Mouse (Mus musculus) C2C12 (cell line): ENCODE data around the gene Ifi35.

ENCODE experiments used
- CEBPB ChIP-seq: IDR thresholded peaks from one replicate; pipeline ENCODE4 v1.6.1; 2011; ENCODE audit warnings: low read depth, mild to moderate bottlenecking, control low read depth, moderate library complexity
- CTCF ChIP-seq: IDR thresholded peaks from one replicate; pipeline ENCODE4 v1.5.1; 2011; ENCODE audit not compliant: control insufficient read depth, insufficient read depth, insufficient read length
- FOSL1 ChIP-seq: IDR thresholded peaks from one replicate; pipeline ENCODE4 v1.8.0; 2011; ENCODE audit warnings: mild to moderate bottlenecking, low read length; ENCODE audit not compliant: poor library complexity, insufficient read depth, severe bottlenecking
- MAX ChIP-seq: IDR thresholded peaks from one replicate; pipeline ENCODE4 v1.6.1; 2011; ENCODE audit warnings: mild to moderate bottlenecking, control low read depth
- MYOD1 ChIP-seq: IDR thresholded peaks from one replicate; pipeline ENCODE4 v1.6.1; 2011; ENCODE audit warnings: low read depth; ENCODE audit not compliant: control insufficient read depth, insufficient read length
- MYOG ChIP-seq: IDR thresholded peaks from one replicate; pipeline ENCODE4 v1.6.1; 2011; ENCODE audit not compliant: control insufficient read depth, insufficient read length; ENCODE audit errors: extremely low read depth
- USF1 ChIP-seq: IDR thresholded peaks from one replicate; pipeline ENCODE4 v1.6.1; 2011; ENCODE audit warnings: low read depth, mild to moderate bottlenecking, control low read depth, moderate library complexity

GRCm38 (mm10) chr11:101484814-101485213, 36.6 kb downstream of the Ifi35 start:
- TF ChIP-seq CTCF: no peak
- TF ChIP-seq MAX: no peak
- no peak for TF ChIP-seq USF1
- no peak for TF ChIP-seq FOSL1
- no peak for TF ChIP-seq MYOD1
- no peak for TF ChIP-seq MYOG
- TF ChIP-seq CEBPB: no peak
